Mouse (Mus musculus): ENCODE measurements around the gene Lce3e. TPM values are rescaled to one million over a fixed set of nuclear protein-coding genes. Genes with fewer than 3 reads are reported as not detected.
A peak's percentile ranks its signal among the peaks of the same experiment; 100 is the strongest.

Gene Lce3e
- total RNA-seq (2014; rRNA removed) (not detected in 2 replicates), polyA plus RNA-seq (2015; fragmentation: Nextera tagmentation; extraction: Ambion mirVana) (not detected in 2 replicates)

DNA sequence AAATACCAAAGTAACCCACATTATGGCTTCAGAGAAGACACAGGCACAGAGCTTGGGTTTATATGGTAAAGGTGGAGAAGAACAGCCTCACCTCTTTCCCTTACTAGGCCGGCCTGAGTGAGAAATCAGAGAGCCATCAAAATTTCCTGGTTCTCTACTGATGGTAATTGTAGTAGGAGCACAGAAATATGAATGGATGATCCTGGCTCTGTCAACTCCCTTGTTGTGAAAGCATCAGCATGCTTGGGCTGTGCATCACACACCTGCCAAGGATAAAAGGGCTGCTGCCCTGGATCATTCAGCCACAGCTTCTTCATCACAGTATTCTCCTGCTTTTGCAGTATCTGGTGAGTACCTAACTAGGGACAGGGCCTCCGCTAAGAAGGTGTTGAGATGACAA is at the start of gene Lce3e:
Gene Lce3e (plus strand): TSS at position 301 of the 400 bp plus-strand sequence.
- WGBS: 91% methylated on average over 2 of the region's 2 CpGs
- Histone ChIP-seq H3K27ac (ENCODE audit: low read depth, low read length) (no peak within 1 kb of the TSS), H3K9ac (no peak within 1 kb of the TSS), H3K36me3 (ENCODE audit: insufficient read depth) (no peaks in the 10 kb centered on the region), H3K4me3 (ENCODE audit: low read depth, low read length) (no peak within 1 kb of the TSS), H3K4me1 (ENCODE audit: insufficient read depth) (no peaks in the 10 kb centered on the region), H3K4me2 (ENCODE audit: low read depth) (no peak within 1 kb of the TSS), H3K27me3 (ENCODE audit: insufficient read depth, low read length) (no peaks in the 10 kb centered on the region), H3K9me3 (ENCODE audit: low read length) (no peaks in the 10 kb centered on the region)
- no peak for TF ChIP-seq CTCF (IDR thresholded peaks at IDR 0.05; ENCODE audit: low read depth)
- ATAC-seq (no peak), DNase-seq (no peak)

DNA sequence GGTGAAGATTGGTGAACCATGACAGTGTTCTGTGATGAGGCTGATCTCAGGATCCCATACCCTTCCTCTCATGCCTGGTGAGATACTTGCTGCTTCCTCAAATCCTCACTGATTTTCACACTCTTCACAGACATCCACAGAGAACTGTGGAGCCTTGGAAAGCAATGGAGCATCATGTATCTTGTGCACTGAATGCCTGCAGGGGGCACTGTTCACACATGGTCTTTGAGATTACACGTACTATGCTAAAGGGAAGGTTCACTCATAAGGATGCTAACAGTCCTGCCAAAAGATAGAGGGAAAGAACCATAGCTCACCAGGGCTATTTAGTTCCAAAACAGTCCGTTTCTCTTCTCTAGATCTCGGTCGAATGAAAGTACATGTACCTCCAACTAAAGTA is 46.5 kb upstream of the Lce3e start:
- TF ChIP-seq CTCF (IDR thresholded peaks at IDR 0.05; ENCODE audit: low read depth): peak; percentile 38; the same call in 1 of the 2 replicates
- Histone ChIP-seq H3K36me3 (ENCODE audit: insufficient read depth) (no peaks in the 10 kb centered on the region), H3K9ac (no peak overlapping the region), H3K4me3 (ENCODE audit: low read depth, low read length) (no peak overlapping the region), H3K9me3 (ENCODE audit: low read length) (no peaks in the 10 kb centered on the region), H3K27me3 (ENCODE audit: insufficient read depth, low read length) (no peaks in the 10 kb centered on the region), H3K27ac (ENCODE audit: low read depth, low read length) (no peak overlapping the region), H3K4me1 (ENCODE audit: insufficient read depth) (no peaks in the 10 kb centered on the region), H3K4me2 (ENCODE audit: low read depth) (no peak overlapping the region)
- DNase-seq (no peak), ATAC-seq (no peak)
- 66% methylated on average over 4 of the region's 4 CpGs for WGBS

- no peak for ATAC-seq
- Histone ChIP-seq H3K4me1 (ENCODE audit: insufficient read depth) (no peaks in the 10 kb centered on the region), H3K36me3 (ENCODE audit: insufficient read depth) (no peaks in the 10 kb centered on the region), H3K4me3 (ENCODE audit: low read depth, low read length) (no peak within 1 kb of the TSS), H3K9ac (no peak within 1 kb of the TSS), H3K27ac (ENCODE audit: low read depth, low read length) (no peak within 1 kb of the TSS), H3K27me3 (ENCODE audit: insufficient read depth, low read length) (no peaks in the 10 kb centered on the region), H3K9me3 (ENCODE audit: low read length) (no peaks in the 10 kb centered on the region), H3K4me2 (ENCODE audit: low read depth) (no peak within 1 kb of the TSS)
- no peak for TF ChIP-seq CTCF (IDR thresholded peaks at IDR 0.05; ENCODE audit: low read depth)
- no peak for DNase-seq
- WGBS: 84% methylated on average over 2 of the region's 2 CpGs
These were observed 40.7 kb upstream of the Lce3e start, which contains the start of gene Lce3a for GRCm38 (mm10) chr3:92926130-92926529. Gene Lce3a, minus strand, starts transcription at chr3:92926230.

- DNase-seq: no peak
- no peak within 1 kb of the TSS for H3K4me3 ChIP-seq (ENCODE audit: low read depth, low read length)
- no peak within 1 kb of the TSS for H3K4me2 ChIP-seq (ENCODE audit: low read depth)
- no peak within 1 kb of the TSS for H3K27ac ChIP-seq (ENCODE audit: low read depth, low read length)
- no peak within 1 kb of the TSS for H3K9ac ChIP-seq
- H3K9me3 ChIP-seq (ENCODE audit: low read length): no peaks in the 10 kb centered on the region
- H3K4me1 ChIP-seq (ENCODE audit: insufficient read depth): no peaks in the 10 kb centered on the region
- 61% methylated on average over 2 of the region's 2 CpGs for WGBS
- H3K27me3 ChIP-seq (ENCODE audit: insufficient read depth, low read length): no peaks in the 10 kb centered on the region
- H3K36me3 ChIP-seq (ENCODE audit: insufficient read depth): no peaks in the 10 kb centered on the region
- no peak for ATAC-seq
- TF ChIP-seq CTCF (IDR thresholded peaks at IDR 0.05; ENCODE audit: low read depth): no peak
These were observed 34.2 kb upstream of the Lce3e start, which contains the start of gene Lce3b for GRCm38 (mm10) chr3:92932679-92933078. Gene Lce3b, plus strand, starts transcription at chr3:92932979.

DNA sequence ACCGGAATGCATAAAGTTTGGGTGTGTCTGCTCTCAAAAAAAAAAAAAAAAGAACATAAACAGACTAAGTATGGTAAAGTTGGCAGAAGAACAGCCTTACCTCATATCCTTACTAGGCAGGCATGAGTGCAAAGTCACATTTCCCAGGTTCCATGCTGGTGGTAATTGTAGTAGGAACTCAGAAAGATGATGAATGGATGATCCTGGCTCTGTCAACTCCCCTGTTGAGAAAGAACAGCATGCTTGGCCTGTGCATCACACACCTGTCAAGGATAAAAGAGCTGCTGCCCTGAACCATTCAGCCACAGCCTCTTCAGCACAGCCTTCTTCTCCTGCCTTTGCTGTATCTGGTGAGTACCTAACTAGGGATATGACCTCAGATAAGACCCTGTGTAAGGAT is 22.7 kb upstream of the Lce3e start, which contains the start of gene Lce3c:
Gene Lce3c (plus strand): TSS at position 301 of the 400 bp plus-strand sequence.
- 85% methylated on average over 1 of the region's 1 CpGs for WGBS
- Histone ChIP-seq H3K4me2 (ENCODE audit: low read depth) (no peak within 1 kb of the TSS), H3K4me3 (ENCODE audit: low read depth, low read length) (no peak within 1 kb of the TSS)

DNA sequence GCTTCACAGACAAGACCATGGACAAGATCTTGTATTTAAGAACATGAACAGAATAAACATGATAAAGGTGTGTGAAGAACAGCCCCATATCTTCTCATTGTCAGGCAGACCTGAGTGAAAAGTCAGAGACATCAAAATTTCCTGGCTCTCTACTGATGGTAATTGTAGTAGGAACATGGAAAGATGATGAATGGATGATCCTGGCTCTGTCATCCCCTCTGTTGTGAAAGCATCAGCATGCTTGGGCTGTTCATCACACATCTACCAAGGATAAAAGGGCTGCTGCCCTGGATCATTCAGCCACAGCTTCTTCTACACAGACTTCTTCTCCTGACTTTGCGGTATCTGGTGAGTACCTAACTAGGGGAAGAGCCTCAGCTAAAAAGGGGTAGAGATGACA is 9.8 kb upstream of the Lce3e start, which contains the start of gene Lce3d:
Gene Lce3d (plus strand): TSS at position 301 of the 400 bp plus-strand sequence.
- 100% methylated on average over 1 of the region's 1 CpGs for WGBS
- H3K9me3 ChIP-seq (ENCODE audit: low read length): no peaks in the 10 kb centered on the region
- no peaks in the 10 kb centered on the region for H3K4me1 ChIP-seq (ENCODE audit: insufficient read depth)
- H3K4me3 ChIP-seq (ENCODE audit: low read depth, low read length): no peak within 1 kb of the TSS
- H3K4me2 ChIP-seq (ENCODE audit: low read depth): no peak within 1 kb of the TSS
- H3K9ac ChIP-seq: no peak within 1 kb of the TSS
- TF ChIP-seq CTCF (IDR thresholded peaks at IDR 0.05; ENCODE audit: low read depth): no peak
- ATAC-seq (no peak), DNase-seq (no peak)
- H3K27me3 ChIP-seq (ENCODE audit: insufficient read depth, low read length): no peaks in the 10 kb centered on the region
- no peak within 1 kb of the TSS for H3K27ac ChIP-seq (ENCODE audit: low read depth, low read length)
- no peaks in the 10 kb centered on the region for H3K36me3 ChIP-seq (ENCODE audit: insufficient read depth)

More for the DNA sequence above, 22.7 kb upstream of the Lce3e start, which contains the start of gene Lce3c:
- H3K27ac ChIP-seq (ENCODE audit: low read depth, low read length): no peak within 1 kb of the TSS
- H3K36me3 ChIP-seq (ENCODE audit: insufficient read depth): no peaks in the 10 kb centered on the region
- H3K9ac ChIP-seq: no peak within 1 kb of the TSS
- H3K9me3 ChIP-seq (ENCODE audit: low read length): no peaks in the 10 kb centered on the region
- ATAC-seq: no peak
- no peak for TF ChIP-seq CTCF (IDR thresholded peaks at IDR 0.05; ENCODE audit: low read depth)
- H3K4me1 ChIP-seq (ENCODE audit: insufficient read depth): no peaks in the 10 kb centered on the region
- DNase-seq: no peak
- no peaks in the 10 kb centered on the region for H3K27me3 ChIP-seq (ENCODE audit: insufficient read depth, low read length)

DNA sequence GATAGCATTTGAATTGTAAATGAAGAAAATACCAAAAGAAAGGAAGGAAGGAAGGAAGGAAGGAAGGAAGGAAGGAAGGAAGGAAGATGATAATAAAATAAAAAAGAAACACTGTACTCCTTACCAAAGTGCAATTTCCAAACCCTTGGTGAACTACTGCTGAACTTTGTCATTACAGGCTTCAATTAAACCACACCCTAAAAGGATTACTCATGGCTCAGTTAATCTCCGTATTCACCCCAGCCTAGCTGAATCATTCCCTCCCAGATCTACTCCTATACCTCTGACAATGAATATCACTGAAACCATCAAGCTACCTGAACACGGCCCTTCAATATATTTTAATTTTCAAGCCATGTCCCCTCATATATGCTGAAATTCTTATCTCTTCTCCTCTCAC is 11.6 kb downstream of the Lce3e start:
- H3K4me3 ChIP-seq (ENCODE audit: low read depth, low read length): no peak overlapping the region
- no peak overlapping the region for H3K4me2 ChIP-seq (ENCODE audit: low read depth)
- DNase-seq: no peak
- H3K9ac ChIP-seq: no peak overlapping the region
- no peaks in the 10 kb centered on the region for H3K4me1 ChIP-seq (ENCODE audit: insufficient read depth)
- H3K27me3 ChIP-seq (ENCODE audit: insufficient read depth, low read length): no peaks in the 10 kb centered on the region
- TF ChIP-seq CTCF (IDR thresholded peaks at IDR 0.05; ENCODE audit: low read depth): no peak
- no peak for ATAC-seq
- WGBS: 63% methylated on average over 2 of the region's 2 CpGs
- H3K9me3 ChIP-seq (ENCODE audit: low read length): no peaks in the 10 kb centered on the region
- H3K36me3 ChIP-seq (ENCODE audit: insufficient read depth): no peaks in the 10 kb centered on the region
- H3K27ac ChIP-seq (ENCODE audit: low read depth, low read length): no peak overlapping the region
